Mouse (Mus musculus) liver, embryonic 12.5 days (tissue): ENCODE data around the gene Hbs1l. TPM values are rescaled to one million over a fixed set of nuclear protein-coding genes. Genes with fewer than 3 reads are reported as not detected.

Experiments used
- ATAC-seq: fragments of 200-750 bp; cut with Nextera tagmentation; 2 replicates; pipeline ENCODE4 v1.8.0; 2017; ENCODE audit warnings: moderate number of reproducible peaks, mild to moderate bottlenecking, moderate library complexity
- H3K27ac ChIP-seq: fragments of 300-500 bp; sonication (generic); 2 replicates; pipeline ENCODE4 v1.5.1; 2016; ENCODE audit warnings: mild to moderate bottlenecking
- H3K27me3 ChIP-seq: fragments of 300-500 bp; sonication (generic); replicated peaks from 2 replicates; pipeline ENCODE4 v1.6.1; 2016; ENCODE audit warnings: mild to moderate bottlenecking, moderate library complexity
- H3K36me3 ChIP-seq: fragments of 300-500 bp; sonication (generic); 2 replicates; pipeline ENCODE4 v1.6.1; 2016; ENCODE audit warnings: mild to moderate bottlenecking, moderate library complexity
- H3K4me1 ChIP-seq: fragments of 300-500 bp; sonication (generic); 2 replicates; pipeline ENCODE4 v1.6.1; 2016
- H3K4me2 ChIP-seq: fragments of 300-500 bp; sonication (generic); 2 replicates; pipeline ENCODE4 v1.6.1; 2016; ENCODE audit warnings: mild to moderate bottlenecking, moderate library complexity
- H3K4me3 ChIP-seq: fragments of 300-500 bp; sonication (generic); 2 replicates; pipeline ENCODE4 v1.5.1; 2016; ENCODE audit warnings: mild to moderate bottlenecking, moderate library complexity
- H3K9ac ChIP-seq: fragments of 300-500 bp; sonication (generic); 2 replicates; pipeline ENCODE4 v1.6.1; 2016; ENCODE audit warnings: mild to moderate bottlenecking, moderate library complexity
- H3K9me3 ChIP-seq: fragments of 300-500 bp; sonication (generic); replicated peaks from 2 replicates; pipeline ENCODE4 v1.6.1; 2016; ENCODE audit warnings: mild to moderate bottlenecking, moderate library complexity
- WGBS: fragments of 180-500 bp; shearing (Covaris S2); methylation state at CpG from one replicate; pipeline ENCODE4 v1.1.7; 2016; ENCODE audit not compliant: insufficient replicate concordance; 5-methylcytosine and 5-hydroxymethylcytosine counted together
- polyA plus RNA-seq: library from polyadenylated mRNA; unstranded; fragments of >200 nt; fragmentation: Nextera tagmentation; extraction: Ambion mirVana; gene quantifications from 2 replicates; pipeline ENCODE4 v1.2.1, GENCODE M21; 2016

Hbs1l gene
- polyA plus RNA-seq, 1 experiment from 2014 or later: 89.3 TPM

- WGBS: 69% methylated on average over 5 of the region's 5 CpGs
- Histone ChIP-seq H3K9me3 (no peaks in the 10 kb centered on the region), H3K27ac (no peak overlapping the region), H3K4me3 (no peak overlapping the region), H3K4me1 (peaks cover 18% of the 10 kb centered on the region), H3K36me3 (no peaks in the 10 kb centered on the region), H3K27me3 (no peaks in the 10 kb centered on the region), H3K4me2 (no peak overlapping the region), H3K9ac (no peak overlapping the region)
- no peak for ATAC-seq
Measured at GRCm38 (mm10) chr10:21416184-21416583, 120.4 kb downstream of the Hbs1l start.

Other genes with a start within 250 kb of the Hbs1l start
- gene Myb, start 135.0 kb upstream of the Hbs1l start, polyA plus RNA-seq: 24.3 and 24.7 TPM in 2 replicates
- gene Aldh8a1, start 81.3 kb downstream of the Hbs1l start, polyA plus RNA-seq: 5.1 and 5.6 TPM in 2 replicates